Mouse (Mus musculus) bone marrow, adult 2 months (tissue): ENCODE results near the gene Pdlim5.

Source experiments
- CTCF ChIP-seq: fragments of 200-500 bp; IDR thresholded peaks from 2 replicates; pipeline ENCODE4 v1.5.1; 2011; ENCODE audit warnings: low read length, control low read depth; ENCODE audit not compliant: control insufficient read depth, insufficient read depth
- POLR2A ChIP-seq: fragments of 200-500 bp; IDR thresholded peaks from 2 replicates; pipeline ENCODE4 v1.6.1; 2011; ENCODE audit warnings: low read depth, mild to moderate bottlenecking, control low read depth, low read length, borderline replicate concordance; ENCODE audit not compliant: control insufficient read depth

GRCm38 (mm10) chr3:142436824-142437223, 41.3 kb upstream of the Pdlim5 start:
- TF ChIP-seq CTCF: no peak
- TF ChIP-seq POLR2A: no peak
